Mouse (Mus musculus) fibroblast of lung, adult 2 months (primary cell): Measurements from ENCODE around the gene Dnajc4.
"Not testable (repeated sequence)": the region's sequence is repeated elsewhere in the genome, so short reads cannot be mapped to it uniquely, and the experiment has no call there.

Experiments
- DNase-seq: peaks from one replicate; pipeline ENCODE4 v3.0.0-alpha.2; 2011; ENCODE audit warnings: low read depth

The Dnajc4 gene

GRCm38 (mm10) chr19:6995255-6995991 lies 3.1 kb upstream of the Dnajc4 start:
- no peak for DNase-seq

GRCm38 (mm10) chr19:6994489-6994888 lies 2.1 kb upstream of the Dnajc4 start:
- DNase-seq: no peak

- no peak for DNase-seq
Observed at GRCm38 (mm10) chr19:6994002-6994401, 1.6 kb upstream of the Dnajc4 start.

GRCm38 (mm10) chr19:6993011-6993770 lies 819 bp upstream of the Dnajc4 start:
- DNase-seq: no peak

- not testable (repeated sequence) for DNase-seq
Observed at GRCm38 (mm10) chr19:6991166-6991565, 1.2 kb downstream of the Dnajc4 start.

- DNase-seq: no peak
Observed at GRCm38 (mm10) chr19:6990712-6991111, 1.7 kb downstream of the Dnajc4 start.

GRCm38 (mm10) chr19:6989251-6989650 lies 3.1 kb downstream of the Dnajc4 start:
- no peak for DNase-seq

GRCm38 (mm10) chr19:6987904-6988285 lies 4.5 kb downstream of the Dnajc4 start:
- DNase-seq: no peak

GRCm38 (mm10) chr19:6987061-6987903 lies 5.1 kb downstream of the Dnajc4 start, which contains the start of gene Vegfb:
Gene Vegfb (minus strand): TSS chr19:6987651.
- DNase-seq: no peak

- no peak for DNase-seq
Observed at GRCm38 (mm10) chr19:6985951-6986708, 6.2 kb downstream of the Dnajc4 start.

GRCm38 (mm10) chr19:6985300-6985699 lies 7.1 kb downstream of the Dnajc4 start:
- no peak for DNase-seq

GRCm38 (mm10) chr19:6983621-6984020 lies 8.8 kb downstream of the Dnajc4 start:
- DNase-seq: no peak

GRCm38 (mm10) chr19:6981465-6981864 lies 10.9 kb downstream of the Dnajc4 start:
- no peak for DNase-seq

- peak; percentile 95 for DNase-seq
Observed at GRCm38 (mm10) chr19:6980381-6981093, 11.8 kb downstream of the Dnajc4 start, which contains the start of gene Fkbp2. Gene Fkbp2 (minus strand): TSS chr19:6980501.

GRCm38 (mm10) chr19:6979486-6980380 lies 12.6 kb downstream of the Dnajc4 start:
- peak; percentile 98 for DNase-seq

GRCm38 (mm10) chr19:6979001-6979479 lies 13.3 kb downstream of the Dnajc4 start:
- no peak for DNase-seq

GRCm38 (mm10) chr19:6978639-6978974 lies 13.8 kb downstream of the Dnajc4 start:
- no peak for DNase-seq

- no peak for DNase-seq
Observed at GRCm38 (mm10) chr19:6977759-6978638, 14.4 kb downstream of the Dnajc4 start.
